Mouse (Mus musculus) C2C12 (cell line): ENCODE measurements around the gene Gemin6. TPM values are rescaled to one million over a fixed set of nuclear protein-coding genes. Genes with fewer than 3 reads are reported as not detected.

Experiments used
- H3K27me3 ChIP-seq: one replicate; pipeline ENCODE4 v1.6.1; 2011; ENCODE audit not compliant: control insufficient read depth, insufficient read depth, insufficient read length
- H3K36me3 ChIP-seq: one replicate; pipeline ENCODE4 v1.6.1; 2011; ENCODE audit not compliant: control insufficient read depth, insufficient read depth
- H3K4me3 ChIP-seq: one replicate; pipeline ENCODE4 v1.5.1; 2011; ENCODE audit warnings: mild to moderate bottlenecking, control low read depth; ENCODE audit not compliant: poor library complexity, insufficient read depth, severe bottlenecking
- H3K79me2 ChIP-seq: one replicate; pipeline ENCODE4 v1.6.1; 2011; ENCODE audit not compliant: control insufficient read depth, insufficient read depth
- H3K79me3 ChIP-seq: one replicate; pipeline ENCODE4 v1.6.1; 2011; ENCODE audit warnings: low read depth, control low read depth
- H3ac ChIP-seq: one replicate; pipeline ENCODE3; 2011; ENCODE audit warnings: low read depth; ENCODE audit not compliant: control insufficient read depth, insufficient read length
- CEBPB ChIP-seq: IDR thresholded peaks from one replicate; pipeline ENCODE4 v1.6.1; 2011; ENCODE audit warnings: low read depth, mild to moderate bottlenecking, control low read depth, moderate library complexity
- CTCF ChIP-seq: IDR thresholded peaks from one replicate; pipeline ENCODE4 v1.5.1; 2011; ENCODE audit not compliant: control insufficient read depth, insufficient read depth, insufficient read length
- FOSL1 ChIP-seq: IDR thresholded peaks from one replicate; pipeline ENCODE4 v1.8.0; 2011; ENCODE audit warnings: mild to moderate bottlenecking, low read length; ENCODE audit not compliant: poor library complexity, insufficient read depth, severe bottlenecking
- MAX ChIP-seq: IDR thresholded peaks from one replicate; pipeline ENCODE4 v1.6.1; 2011; ENCODE audit warnings: mild to moderate bottlenecking, control low read depth
- MYOD1 ChIP-seq: IDR thresholded peaks from one replicate; pipeline ENCODE4 v1.6.1; 2011; ENCODE audit warnings: low read depth; ENCODE audit not compliant: control insufficient read depth, insufficient read length
- MYOG ChIP-seq: IDR thresholded peaks from one replicate; pipeline ENCODE4 v1.6.1; 2011; ENCODE audit not compliant: control insufficient read depth, insufficient read length; ENCODE audit errors: extremely low read depth
- USF1 ChIP-seq: IDR thresholded peaks from one replicate; pipeline ENCODE4 v1.6.1; 2011; ENCODE audit warnings: low read depth, mild to moderate bottlenecking, control low read depth, moderate library complexity
- polyA plus RNA-seq: library from polyadenylated mRNA; unstranded; fragments of >200 nt; fragmentation: generic; extraction: Trizol; gene quantifications from one replicate; pipeline ENCODE4 v1.2.1, GENCODE M21; 2012; ENCODE audit warnings: missing spikeins

Gene Gemin6
- polyA plus RNA-seq, 1 experiment = 28.4 TPM

DNA sequence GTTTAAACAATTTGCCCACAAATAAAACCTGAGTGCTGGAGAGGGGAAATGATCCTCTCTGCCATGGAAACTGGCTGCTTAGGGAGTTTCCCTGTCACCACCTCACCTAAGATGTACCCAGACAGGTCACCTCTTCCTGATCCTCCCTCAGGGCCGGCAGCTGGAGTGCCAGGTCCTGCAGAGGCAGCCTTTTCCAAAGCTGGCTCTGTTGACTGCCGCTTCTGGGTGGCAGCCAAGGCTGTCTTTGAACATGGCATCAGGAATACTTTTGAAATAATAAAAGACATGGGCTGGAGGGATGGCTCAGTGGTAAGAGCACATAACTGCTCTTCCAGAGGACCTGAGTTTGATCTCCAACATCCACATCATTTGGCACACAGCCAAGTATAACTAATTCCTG lies 5.2 kb downstream of the Gemin6 start:
- no peaks in the 10 kb centered on the region for H3K27me3 ChIP-seq
- no peak overlapping the region for H3ac ChIP-seq
- peaks cover 36% of the 10 kb centered on the region for H3K36me3 ChIP-seq
- H3K4me3 ChIP-seq = no peak overlapping the region
- TF ChIP-seq MYOD1 (no peak), FOSL1 (no peak)
- H3K79me3 ChIP-seq = peaks cover 6% of the 10 kb centered on the region
- peaks cover 15% of the 10 kb centered on the region for H3K79me2 ChIP-seq

DNA sequence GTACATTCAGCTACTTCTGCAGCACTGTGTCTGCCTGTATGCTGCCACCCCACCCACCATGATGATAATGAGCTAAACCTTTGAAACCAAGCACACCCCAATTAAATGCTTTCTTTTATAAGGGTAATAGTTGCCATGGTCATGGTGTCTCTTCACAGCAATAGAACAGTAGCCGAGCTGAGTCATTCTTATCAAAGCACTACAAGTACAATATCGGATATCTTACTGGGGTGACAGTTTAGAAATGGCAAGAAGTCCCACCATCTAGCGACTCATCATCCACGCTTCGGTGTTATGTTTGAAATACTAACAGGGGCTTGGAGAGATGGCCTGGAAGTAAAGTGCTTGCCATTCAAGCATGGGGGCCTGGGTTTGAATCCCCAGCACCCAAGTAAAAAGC lies 9.6 kb downstream of the Gemin6 start:
- Histone ChIP-seq H3K79me2 (no peaks in the 10 kb centered on the region), H3K36me3 (peaks cover 17% of the 10 kb centered on the region), H3K4me3 (no peak overlapping the region), H3K27me3 (no peaks in the 10 kb centered on the region), H3K79me3 (no peaks in the 10 kb centered on the region), H3ac (no peak overlapping the region)
- TF ChIP-seq MAX (no peak), MYOG (no peak), CTCF (no peak), CEBPB (no peak), FOSL1 (no peak), USF1 (no peak), MYOD1 (no peak)

DNA sequence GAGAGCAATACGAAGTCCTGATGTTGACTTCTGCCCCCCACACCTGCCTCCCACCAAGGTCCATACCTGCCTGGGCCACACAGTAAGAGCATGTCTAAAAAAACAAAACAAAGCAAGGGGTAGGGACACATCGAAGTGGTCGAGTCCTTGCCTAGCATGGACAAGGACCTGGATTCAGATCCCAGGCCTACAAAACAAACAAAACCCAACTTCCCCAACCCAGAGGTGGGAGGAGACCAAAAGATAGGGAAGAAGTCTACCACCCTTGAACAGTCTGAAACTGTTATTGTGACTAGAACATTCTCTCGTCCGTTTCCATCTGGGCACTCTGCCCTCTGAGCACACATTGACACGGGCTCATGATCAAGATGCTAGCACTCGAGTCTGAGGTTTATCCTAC lies 10.1 kb downstream of the Gemin6 start:
- no peaks in the 10 kb centered on the region for H3K27me3 ChIP-seq
- no peaks in the 10 kb centered on the region for H3K79me3 ChIP-seq
- peaks cover 20% of the 10 kb centered on the region for H3K36me3 ChIP-seq
- H3K4me3 ChIP-seq = no peak overlapping the region
- TF ChIP-seq MAX (no peak), CTCF (no peak), CEBPB (no peak), MYOD1 (no peak), FOSL1 (no peak), MYOG (no peak), USF1 (no peak)
- H3ac ChIP-seq = no peak overlapping the region
- no peaks in the 10 kb centered on the region for H3K79me2 ChIP-seq

DNA sequence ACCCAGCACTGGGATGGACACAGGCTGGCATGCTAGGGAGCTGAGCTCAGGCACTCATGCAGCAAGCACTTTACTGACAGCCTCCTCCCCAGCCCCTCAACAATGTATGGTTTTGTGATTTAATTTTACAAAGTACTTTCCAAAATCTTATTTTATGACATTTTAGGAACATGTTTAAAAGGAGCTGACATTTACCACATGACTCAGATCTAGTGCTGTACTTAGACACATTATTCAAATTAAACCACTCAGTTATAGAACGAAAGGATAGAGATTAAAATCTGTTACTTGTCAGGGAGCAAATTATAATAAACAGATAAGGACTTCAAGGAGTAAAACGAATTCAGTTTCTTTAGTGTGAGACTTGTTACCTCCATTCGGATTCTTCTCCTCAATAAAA lies 11.2 kb downstream of the Gemin6 start:
- H3K36me3 ChIP-seq = peaks cover 21% of the 10 kb centered on the region
- no peaks in the 10 kb centered on the region for H3K79me2 ChIP-seq
- no peak overlapping the region for H3ac ChIP-seq
- no peaks in the 10 kb centered on the region for H3K79me3 ChIP-seq
- TF ChIP-seq MAX (no peak), USF1 (no peak), CTCF (no peak), MYOG (no peak), MYOD1 (no peak), FOSL1 (no peak), CEBPB (no peak)
- no peaks in the 10 kb centered on the region for H3K27me3 ChIP-seq
- H3K4me3 ChIP-seq = no peak overlapping the region

DNA sequence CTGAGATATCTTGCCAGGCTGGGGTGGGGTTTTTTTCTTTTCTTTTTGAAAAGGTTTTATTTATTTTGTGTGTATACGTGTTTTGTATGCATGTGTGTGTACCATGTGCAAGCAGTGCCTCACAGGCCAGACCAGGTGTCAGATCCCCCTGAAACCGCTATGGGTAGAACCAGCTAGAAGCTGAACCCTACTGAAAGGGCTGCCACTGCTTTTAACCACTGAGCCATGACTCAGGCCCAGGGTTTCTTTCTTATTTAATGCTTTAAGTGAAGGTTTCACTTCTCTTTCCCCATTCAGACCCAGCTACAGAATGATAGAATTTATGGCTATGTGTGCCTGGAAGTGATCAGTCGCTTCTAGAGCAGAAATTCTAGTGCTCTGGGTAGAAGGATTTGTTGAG lies 12.6 kb downstream of the Gemin6 start:
- Histone ChIP-seq H3K79me3 (no peaks in the 10 kb centered on the region), H3K36me3 (peaks cover 23% of the 10 kb centered on the region), H3ac (no peak overlapping the region), H3K4me3 (no peak overlapping the region), H3K27me3 (no peaks in the 10 kb centered on the region), H3K79me2 (no peaks in the 10 kb centered on the region)
- TF ChIP-seq FOSL1 = no peak
- TF ChIP-seq MYOD1 = no peak
- TF ChIP-seq CEBPB = no peak
- no peak for TF ChIP-seq MYOG
- TF ChIP-seq USF1 = no peak
- TF ChIP-seq CTCF = no peak
- TF ChIP-seq MAX = no peak

DNA sequence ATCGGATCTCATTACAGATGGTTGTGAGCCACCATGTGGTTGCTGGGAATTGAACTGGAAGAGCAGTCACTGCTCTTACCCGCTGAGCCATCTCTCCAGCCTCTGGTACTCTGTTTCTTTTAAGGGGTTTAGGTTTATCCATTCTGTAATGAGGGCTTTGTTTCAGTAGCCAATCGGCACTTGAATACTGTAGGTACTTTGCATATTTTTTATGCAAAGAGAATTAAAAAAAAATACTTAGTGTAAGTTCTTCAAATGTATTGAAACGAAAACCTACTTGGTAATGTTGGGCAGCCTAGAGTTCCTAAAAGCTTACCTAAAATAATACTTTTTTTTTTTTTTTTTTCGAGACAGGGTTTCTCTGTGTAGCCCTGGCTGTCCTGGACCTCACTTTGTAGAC lies 13.2 kb downstream of the Gemin6 start:
- Histone ChIP-seq H3K79me2 (no peaks in the 10 kb centered on the region), H3K4me3 (no peak overlapping the region), H3K27me3 (no peaks in the 10 kb centered on the region), H3K79me3 (no peaks in the 10 kb centered on the region), H3K36me3 (peaks cover 23% of the 10 kb centered on the region), H3ac (no peak overlapping the region)
- TF ChIP-seq MYOG (no peak), MYOD1 (no peak)
